Mouse (Mus musculus) layer of hippocampus, adult 9-11 months (tissue): Measurements from ENCODE around the gene Kmt2b.

Experiments used
- DNase-seq: peaks from one replicate; pipeline ENCODE4 v3.0.0; 2022

Gene Kmt2b

GRCm38 (mm10) chr7:30599933-30600353 lies 11.4 kb upstream of the Kmt2b start:
- DNase-seq = peak; percentile 95

GRCm38 (mm10) chr7:30598786-30599185 lies 10.3 kb upstream of the Kmt2b start, which contains the start of gene Zbtb32:
TSS of gene Zbtb32 (minus strand) at chr7:30598909.
- no peak for DNase-seq

- no peak for DNase-seq
Measured at GRCm38 (mm10) chr7:30596811-30597210, 8.3 kb upstream of the Kmt2b start.

GRCm38 (mm10) chr7:30596093-30596492 lies 7.6 kb upstream of the Kmt2b start:
- DNase-seq = no peak

GRCm38 (mm10) chr7:30594510-30595024 lies 6.0 kb upstream of the Kmt2b start:
- no peak for DNase-seq

- DNase-seq = no peak
Measured at GRCm38 (mm10) chr7:30593579-30594509, 5.3 kb upstream of the Kmt2b start.

GRCm38 (mm10) chr7:30592772-30593423 lies 4.4 kb upstream of the Kmt2b start:
- no peak for DNase-seq

GRCm38 (mm10) chr7:30591605-30591951 lies 3.1 kb upstream of the Kmt2b start:
- no peak for DNase-seq

- no peak for DNase-seq
Measured at GRCm38 (mm10) chr7:30590927-30591604, 2.5 kb upstream of the Kmt2b start.

GRCm38 (mm10) chr7:30589435-30590301 lies 1.1 kb upstream of the Kmt2b start:
- DNase-seq = peak; percentile 60

- no peak for DNase-seq
Measured at GRCm38 (mm10) chr7:30587842-30588667, 471 bp downstream of the Kmt2b start.

- no peak for DNase-seq
Measured at GRCm38 (mm10) chr7:30586455-30587020, 2.0 kb downstream of the Kmt2b start.

- DNase-seq = no peak
Measured at GRCm38 (mm10) chr7:30585170-30585569, 3.4 kb downstream of the Kmt2b start.

- DNase-seq = no peak
Measured at GRCm38 (mm10) chr7:30584339-30584738, 4.2 kb downstream of the Kmt2b start.

GRCm38 (mm10) chr7:30581547-30581946 lies 7.0 kb downstream of the Kmt2b start:
- no peak for DNase-seq

GRCm38 (mm10) chr7:30579950-30580349 lies 8.6 kb downstream of the Kmt2b start:
- no peak for DNase-seq

GRCm38 (mm10) chr7:30572969-30573368 lies 15.6 kb downstream of the Kmt2b start:
- DNase-seq = no peak

GRCm38 (mm10) chr7:30572389-30572788 lies 16.1 kb downstream of the Kmt2b start:
- no peak for DNase-seq

GRCm38 (mm10) chr7:30567555-30567954 lies 21.0 kb downstream of the Kmt2b start:
- DNase-seq = no peak

GRCm38 (mm10) chr7:30566033-30566432 lies 22.5 kb downstream of the Kmt2b start:
- no peak for DNase-seq

GRCm38 (mm10) chr7:30564970-30565571 lies 23.5 kb downstream of the Kmt2b start, which contains the start of gene Igflr1:
TSS of gene Igflr1 (plus strand) at chr7:30565427.
- no peak for DNase-seq
